Mouse (Mus musculus): ENCODE measurements around the gene Pphln1.
A peak's percentile ranks its signal among the peaks of the same experiment; 100 is the strongest.
"Not testable (repeated sequence)": the region's sequence is repeated elsewhere in the genome, so short reads cannot be mapped to it uniquely, and the experiment has no call there.

Pphln1 gene

DNA sequence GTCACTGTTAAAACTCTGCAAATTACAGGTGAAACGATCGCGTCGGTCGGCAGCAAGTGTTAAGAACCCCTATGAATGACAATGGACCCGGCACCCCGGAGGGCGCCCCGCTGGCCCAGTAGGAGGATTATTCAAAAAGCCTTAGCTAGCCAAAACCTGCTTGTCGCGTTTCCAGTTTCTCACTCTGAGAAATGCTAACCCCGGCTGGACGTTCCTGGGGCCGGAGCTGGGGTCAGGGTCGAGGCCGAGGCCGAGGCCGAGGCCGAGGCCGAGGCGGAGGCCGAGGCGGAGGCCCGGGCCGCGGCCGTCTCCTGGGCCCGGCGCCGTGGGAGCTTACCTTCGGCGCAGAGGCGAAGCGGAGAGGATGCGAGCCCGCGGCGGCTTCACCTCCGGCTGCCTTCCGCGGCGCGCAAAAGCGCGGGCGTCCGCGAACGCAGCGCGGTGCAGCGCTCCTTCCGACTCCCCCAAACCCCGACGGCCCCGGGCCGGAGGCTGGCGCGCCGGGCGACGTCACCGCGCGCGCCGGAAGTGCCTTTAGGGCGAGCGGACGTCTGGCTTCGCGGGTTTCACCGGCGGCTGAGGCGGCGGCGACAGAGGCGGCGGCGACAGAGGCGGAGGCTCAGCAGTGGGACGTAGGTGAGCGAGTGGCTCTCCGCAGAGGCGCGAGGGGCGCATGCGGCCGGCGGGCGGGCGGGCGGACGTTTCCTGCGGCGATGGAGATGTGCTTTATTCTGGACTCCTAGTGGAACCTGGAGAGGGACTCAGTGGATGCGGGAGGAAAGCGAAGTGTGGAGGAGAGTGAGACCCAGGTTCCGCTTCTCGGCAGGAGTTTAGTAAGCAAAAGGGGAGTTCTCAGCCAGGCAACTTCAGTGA, at the start of gene Pphln1, which contains the start of gene Zcrb1:
Pphln1 (plus strand) TSS at position 525 of the 873 bp plus-strand sequence.
Zcrb1 (minus strand) TSS at position 509 of the 873 bp plus-strand sequence.
- peak; percentile 90 for DNase-seq (ENCODE audit: extremely low spot score, low spot score)

DNA sequence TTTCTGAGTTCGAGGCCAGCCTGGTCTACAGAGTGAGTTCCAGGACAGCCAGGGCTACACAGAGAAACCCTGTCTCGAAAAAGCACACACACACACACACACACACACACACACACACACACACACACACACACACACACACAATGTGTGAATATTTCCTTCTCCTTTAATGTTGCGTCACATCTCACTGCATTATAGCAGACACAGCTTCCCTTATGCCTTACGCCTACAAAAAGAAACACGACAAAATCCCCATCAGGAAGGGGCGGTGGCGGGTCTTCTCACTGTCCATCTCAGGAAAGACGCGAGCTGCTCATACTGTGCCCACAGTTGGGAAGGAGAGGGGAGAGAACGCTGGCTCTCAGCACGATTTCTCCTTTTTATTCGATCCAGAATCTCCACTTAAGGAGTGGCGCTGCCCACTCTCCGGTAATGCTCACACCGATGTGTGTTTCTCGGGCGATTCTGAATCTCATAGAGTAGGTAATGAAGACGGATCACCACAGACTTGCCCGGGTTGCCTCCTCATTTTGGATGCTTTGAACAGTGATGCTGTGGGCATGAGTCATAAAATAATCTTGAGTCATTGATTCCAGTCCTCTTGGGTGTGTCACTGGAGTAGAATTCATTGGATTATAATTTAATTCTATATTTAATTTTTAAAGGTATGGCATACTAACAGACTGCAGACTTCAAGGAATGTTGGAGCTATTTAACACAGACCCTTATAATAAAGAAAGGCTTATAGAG, 39.6 kb upstream of the Pphln1 start:
- no peak for DNase-seq (ENCODE audit: extremely low spot score, low spot score)

DNA sequence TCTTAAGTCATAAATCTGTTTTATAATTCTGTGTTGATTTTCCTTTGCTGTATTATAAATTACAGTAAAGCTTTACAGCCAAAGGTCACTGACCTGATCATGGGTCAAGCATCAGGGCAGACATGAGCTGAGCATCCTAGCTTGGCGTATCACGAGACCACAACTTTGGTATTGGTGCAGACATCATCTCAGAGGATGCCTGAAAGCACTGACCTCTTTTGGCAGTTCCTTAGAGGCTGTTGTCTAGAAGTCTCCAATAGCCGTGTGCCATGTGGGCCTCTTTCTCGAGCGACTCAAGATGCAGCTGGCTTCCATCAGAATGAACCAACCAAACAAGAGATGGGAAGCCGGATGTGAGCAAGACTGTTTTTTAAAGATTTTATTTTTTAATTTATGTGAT, 32.6 kb upstream of the Pphln1 start:
- DNase-seq (ENCODE audit: extremely low spot score, low spot score), result no peak

DNA sequence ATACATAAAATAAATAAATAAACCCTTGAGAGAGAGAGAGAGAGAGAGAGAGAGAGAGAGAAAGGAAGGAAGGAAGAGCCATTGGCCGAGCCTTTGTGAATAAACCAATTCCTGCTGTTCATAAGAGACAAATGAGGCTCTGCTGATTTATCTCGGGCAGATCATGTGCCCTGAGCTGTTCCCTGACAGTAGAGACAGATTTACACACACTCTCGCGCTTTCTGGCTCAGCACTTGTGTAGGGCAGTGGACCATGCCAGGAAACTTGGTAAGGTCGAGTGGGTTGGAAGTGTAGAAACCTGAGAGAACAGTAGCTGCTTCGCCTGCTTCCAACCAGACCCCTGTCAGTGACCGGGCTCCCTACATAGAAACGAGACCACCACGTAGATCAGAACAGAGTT, 29.6 kb upstream of the Pphln1 start:
- DNase-seq (ENCODE audit: extremely low spot score, low spot score), result no peak

DNA sequence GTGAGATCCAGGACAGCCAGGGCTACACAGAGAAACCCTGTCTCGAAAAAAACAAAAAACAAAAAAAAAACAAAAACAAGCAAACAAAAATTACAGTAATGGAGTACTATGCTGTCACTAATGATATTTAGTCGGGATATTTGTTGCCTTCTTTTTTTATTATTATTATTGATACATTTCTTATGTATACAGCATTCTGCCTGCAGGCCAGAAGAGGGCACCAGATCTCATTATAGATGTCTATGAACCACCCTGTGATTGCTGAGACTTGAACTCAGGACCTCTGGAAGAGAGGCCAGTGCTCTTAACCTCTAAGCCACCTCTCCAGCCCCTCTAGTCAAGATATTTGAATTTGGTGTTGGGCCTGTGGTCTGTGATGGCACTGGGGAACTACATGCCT, 26.3 kb upstream of the Pphln1 start:
- DNase-seq (ENCODE audit: extremely low spot score, low spot score), result no peak

DNA sequence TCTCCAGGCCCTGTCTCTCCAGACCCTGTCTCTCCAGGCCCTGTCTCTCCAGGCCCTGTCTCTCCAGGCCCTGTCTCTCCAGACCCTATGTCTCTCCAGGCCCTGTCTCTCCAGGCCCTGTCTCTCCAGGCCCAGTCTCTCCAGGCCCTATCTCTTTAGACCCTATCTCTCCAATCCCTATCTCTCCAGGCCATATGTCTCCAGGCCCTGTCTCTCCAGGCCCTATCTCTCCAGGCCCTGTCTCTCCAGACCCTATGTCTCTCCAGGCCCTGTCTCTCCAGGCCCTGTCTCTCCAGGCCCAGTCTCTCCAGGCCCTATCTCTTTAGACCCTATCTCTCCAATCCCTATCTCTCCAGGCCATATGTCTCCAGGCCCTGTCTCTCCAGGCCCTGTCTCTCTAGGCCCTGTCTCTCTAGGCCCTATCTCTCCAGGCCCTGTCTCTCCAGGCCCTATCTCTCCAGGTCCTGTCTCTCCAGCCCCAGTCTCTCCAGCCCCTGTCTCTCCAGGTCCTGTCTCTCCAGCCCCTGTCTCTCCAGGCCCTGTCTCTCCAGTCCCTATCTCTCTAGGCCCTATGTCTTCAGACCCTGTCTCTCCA, 25.5 kb upstream of the Pphln1 start:
- DNase-seq (ENCODE audit: extremely low spot score, low spot score), result not testable (repeated sequence)

DNA sequence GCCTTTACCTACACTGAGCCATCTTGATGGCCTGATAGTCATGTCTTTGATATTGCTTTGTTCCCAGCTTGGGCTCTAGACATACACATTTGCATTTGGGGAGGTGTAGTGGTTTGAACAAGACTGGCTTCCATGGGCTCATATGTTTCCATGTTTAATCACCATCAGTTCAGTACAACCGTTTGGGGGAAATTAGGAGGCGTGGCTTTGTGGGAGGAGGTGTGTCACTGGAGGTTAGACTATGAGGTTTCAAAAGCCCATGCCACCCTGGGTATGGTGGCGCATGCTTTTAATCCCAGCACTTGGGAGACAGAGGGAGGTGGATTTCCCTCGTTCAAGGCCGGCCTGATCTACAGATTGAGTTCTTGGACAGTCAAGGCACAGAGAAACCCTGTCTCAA, 22.5 kb upstream of the Pphln1 start:
- no peak for DNase-seq (ENCODE audit: extremely low spot score, low spot score)

DNA sequence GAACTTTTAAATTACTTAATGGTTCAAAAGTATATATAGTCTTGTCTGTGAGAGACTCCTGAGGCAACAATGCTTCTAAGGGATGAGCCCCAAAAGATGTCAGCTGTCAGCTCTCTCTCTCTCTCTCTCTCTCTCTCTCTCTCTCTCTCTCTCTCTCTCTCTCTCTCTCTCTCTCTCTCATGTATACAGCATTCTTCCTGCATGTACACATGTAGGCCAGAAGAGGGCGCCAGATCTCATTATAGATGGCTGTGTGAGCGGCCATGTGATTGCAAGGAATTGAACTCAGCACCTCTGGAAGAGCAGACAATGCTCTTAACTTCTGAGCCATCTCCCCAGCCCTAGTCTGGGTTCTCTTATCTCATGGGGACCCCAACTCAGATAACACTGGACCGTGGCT, 19.0 kb upstream of the Pphln1 start:
- no peak for DNase-seq (ENCODE audit: extremely low spot score, low spot score)

DNA sequence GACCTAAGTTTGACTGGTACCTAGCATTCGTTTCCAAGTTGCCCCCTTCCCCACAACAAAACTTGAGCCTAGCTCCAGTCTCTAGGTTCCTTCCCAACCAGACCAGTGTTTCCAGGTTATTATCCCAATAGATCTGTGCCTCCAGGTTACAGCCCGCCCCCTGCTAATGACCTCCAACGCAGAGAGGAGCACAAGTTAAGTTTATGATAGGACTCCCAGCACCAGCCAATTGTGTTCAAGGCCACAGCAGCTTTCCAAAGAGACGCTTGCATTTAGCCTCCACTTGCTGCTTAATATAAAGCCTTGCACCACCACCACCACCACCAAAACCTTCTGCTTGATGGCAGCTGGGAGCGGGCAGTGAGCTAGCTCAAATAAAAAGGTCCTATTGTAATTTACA, 16.8 kb upstream of the Pphln1 start:
- DNase-seq (ENCODE audit: extremely low spot score, low spot score), result no peak

DNA sequence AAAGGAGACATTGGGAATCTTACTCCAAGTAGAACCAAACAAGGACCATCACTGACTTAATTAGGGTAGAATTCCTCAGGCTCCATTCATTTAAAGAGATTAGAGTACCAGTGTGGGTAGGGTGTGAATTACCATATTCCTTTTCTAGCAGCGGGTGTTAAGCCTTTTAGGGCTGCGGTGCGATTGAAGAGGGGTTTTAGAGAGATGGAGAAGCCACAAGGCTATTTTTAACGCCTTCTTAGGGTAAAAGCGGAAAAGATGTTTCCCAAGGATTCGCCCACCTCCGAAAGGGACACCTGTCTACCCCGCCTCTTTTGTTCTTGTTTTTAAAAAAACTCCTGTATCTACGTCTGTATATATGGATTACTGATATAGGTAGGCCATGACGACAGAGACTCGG, 881 bp upstream of the Pphln1 start:
- DNase-seq (ENCODE audit: extremely low spot score, low spot score), result no peak

DNA sequence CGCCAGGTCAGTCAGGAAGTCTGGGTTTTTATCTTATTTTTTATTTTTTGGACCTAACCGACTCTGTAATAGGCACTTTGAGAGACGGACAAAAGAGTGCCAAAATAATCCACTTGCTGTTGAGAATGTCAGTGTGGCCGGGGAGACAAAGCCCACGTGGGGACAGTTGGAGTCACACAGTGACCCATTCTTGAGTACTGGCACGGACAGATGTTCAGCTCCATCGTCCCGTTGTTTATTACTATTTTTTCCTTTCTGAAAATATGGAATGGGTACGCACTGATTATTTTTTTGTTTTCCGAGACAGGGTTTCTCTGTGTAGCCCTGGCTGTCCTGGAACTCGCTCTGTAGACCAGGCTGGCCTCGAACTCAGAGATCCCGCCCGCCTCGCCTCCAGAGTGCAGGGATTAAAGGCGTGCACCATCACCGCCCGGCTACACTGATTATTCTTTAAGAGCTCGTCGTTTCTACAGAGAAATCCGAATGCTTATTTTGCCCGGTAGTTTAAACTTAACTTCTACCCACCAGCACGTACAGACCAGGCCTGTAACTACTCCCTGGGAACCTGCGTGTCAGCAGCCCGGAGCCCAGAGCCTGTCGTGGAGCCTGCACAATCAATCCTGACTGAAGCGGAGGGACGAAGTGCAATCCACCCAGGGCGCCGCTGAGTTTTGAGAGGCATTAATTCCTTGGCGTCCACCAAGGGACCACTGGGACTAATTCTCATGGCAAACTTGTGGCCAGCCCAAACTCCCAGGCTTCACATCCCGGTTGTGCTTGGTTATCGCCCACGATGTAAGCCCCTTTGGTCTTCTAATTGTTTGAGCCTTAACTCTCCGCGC, 770 bp downstream of the Pphln1 start:
- DNase-seq (ENCODE audit: extremely low spot score, low spot score), result peak; percentile 43

DNA sequence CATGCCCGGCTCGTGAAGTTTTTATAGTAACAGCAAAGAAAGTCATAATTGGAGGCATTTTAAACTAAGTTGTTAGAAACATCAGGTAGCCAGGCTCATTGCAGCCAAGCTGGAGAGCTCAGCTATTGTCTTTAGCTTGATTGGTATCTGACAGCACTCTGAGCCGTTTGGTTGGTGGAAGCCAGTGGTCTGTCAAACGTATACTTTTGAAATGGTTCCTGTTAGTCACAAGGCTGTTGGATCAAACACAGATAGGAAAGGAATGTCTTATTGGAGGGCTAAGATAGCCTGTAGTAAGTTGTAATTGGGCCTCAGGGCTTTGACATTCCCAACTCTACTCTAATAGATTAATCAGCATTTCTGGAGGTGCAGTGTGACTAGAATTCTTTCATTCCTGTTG, 3.3 kb downstream of the Pphln1 start:
- no peak for DNase-seq (ENCODE audit: extremely low spot score, low spot score)

DNA sequence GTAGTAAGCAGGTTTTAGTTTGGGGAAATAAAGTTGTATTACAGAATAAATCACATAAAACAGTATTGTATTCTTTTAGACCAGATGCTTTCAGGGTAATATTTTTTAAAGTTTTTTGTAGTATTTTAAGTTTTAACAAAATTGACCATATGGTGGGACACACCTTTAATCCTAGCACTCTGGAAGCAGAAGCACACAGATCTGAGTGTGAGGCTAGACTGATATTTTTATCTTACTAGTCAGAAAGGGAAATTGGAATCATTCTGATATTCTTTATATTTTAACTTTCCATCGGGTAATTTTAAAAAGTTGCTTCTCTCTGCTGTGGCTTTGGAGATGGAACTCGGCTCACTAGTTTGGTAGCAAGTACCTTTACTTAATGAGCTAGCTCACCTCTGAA, 4.6 kb downstream of the Pphln1 start:
- DNase-seq (ENCODE audit: extremely low spot score, low spot score), result no peak

DNA sequence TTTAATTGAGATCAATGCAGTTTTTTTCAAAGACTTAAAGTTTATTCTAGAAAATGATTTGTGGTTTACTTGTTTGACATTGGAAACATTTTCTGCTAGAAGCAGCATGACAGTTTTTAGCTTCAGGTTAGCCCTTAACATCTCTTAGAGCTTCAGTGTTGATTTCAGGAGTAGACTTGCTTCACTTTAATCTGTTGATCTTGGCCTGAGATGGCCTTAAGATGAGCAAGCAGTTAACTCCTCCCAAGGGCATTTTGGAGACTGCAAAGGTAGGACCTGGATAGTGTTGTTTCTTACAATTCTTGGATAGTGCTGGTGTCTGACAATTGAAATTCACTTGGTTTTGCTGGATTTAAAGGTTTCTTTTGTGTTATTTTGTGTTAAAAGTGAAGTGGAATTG, 6.7 kb downstream of the Pphln1 start:
- no peak for DNase-seq (ENCODE audit: extremely low spot score, low spot score)

DNA sequence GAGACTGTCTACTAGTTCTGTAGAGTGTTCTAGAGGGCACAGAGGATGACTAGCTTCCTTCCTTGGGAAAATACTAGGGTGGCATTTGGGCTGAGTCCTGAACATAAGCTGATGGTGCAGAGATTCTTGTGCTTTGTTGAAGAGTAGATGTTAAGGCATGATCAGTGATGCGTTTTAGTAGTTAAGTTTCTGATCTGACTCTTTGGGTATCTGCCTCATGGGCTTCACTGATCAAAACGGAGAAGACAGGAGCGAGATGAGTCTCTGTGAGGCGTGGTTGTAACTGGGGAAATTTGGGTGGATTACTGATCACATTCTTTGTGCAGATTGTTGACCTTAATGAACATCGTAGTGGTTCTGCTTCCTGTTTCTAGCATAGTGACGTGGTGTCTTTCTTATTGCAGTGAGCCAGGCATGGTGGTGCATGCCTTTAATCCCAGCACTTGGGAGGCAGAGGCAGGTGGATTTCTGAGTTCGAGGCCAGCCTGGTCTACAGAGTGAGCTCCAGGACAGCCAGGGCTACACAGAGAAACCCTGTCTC, 7.4 kb downstream of the Pphln1 start:
- DNase-seq (ENCODE audit: extremely low spot score, low spot score), result no peak

DNA sequence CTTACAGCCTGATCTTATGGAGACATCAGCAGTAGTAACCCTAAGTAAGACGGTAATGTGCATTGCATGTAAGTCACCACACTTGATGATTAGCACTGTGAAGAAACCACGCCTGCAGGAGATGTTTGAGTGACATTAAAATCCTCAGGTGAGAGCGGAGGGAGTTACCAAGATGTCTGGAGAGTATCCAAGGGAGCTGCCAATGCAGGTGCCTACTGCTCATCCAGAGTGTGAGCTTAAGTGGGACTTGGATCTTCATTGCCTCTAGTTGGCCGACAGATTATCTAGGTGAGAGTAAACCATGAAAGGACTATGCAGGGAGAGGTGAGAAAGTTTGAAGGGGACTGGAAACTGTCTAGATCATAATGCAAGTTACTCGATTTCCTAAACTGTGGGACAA, 8.3 kb downstream of the Pphln1 start:
- no peak for DNase-seq (ENCODE audit: extremely low spot score, low spot score)

DNA sequence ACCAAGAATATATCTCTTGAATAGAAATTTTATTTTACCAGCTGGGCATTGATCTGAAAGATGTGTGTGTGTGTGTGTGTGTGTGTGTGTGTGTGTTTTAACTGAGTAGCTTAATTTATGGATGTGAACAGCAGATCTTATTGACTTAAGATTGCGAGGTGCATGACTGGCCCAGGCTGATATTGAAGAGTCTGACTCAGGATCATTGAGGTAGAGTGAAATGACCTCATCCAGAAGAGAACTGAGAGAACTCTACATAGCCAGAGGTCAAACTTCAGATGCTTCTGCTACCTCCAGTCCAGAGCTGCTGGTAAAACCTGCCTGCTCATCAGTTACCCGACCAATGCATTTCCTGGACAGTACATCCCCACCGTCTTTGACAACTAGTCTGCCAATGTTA, 14.3 kb downstream of the Pphln1 start:
- DNase-seq (ENCODE audit: extremely low spot score, low spot score), result no peak

DNA sequence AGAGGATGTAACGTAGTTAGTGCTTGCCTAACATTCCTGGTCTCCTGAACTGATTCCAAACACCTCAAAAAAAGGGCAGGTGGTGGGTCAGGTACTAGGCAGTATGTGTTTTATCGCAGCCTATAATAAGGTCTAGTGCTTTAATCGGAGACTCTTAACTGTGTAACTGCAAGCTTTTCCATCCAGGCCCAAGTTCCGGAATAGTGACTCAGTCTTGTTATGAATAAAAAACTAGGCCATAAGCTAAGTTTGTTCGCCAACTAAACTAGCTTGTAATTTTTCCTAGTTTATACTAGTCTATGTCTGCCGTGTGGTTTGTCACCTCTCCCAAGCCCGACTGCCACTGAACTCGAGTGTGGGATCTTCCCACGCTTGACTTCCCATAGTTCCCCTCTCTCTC, 16.3 kb downstream of the Pphln1 start:
- DNase-seq (ENCODE audit: extremely low spot score, low spot score), result no peak

DNA sequence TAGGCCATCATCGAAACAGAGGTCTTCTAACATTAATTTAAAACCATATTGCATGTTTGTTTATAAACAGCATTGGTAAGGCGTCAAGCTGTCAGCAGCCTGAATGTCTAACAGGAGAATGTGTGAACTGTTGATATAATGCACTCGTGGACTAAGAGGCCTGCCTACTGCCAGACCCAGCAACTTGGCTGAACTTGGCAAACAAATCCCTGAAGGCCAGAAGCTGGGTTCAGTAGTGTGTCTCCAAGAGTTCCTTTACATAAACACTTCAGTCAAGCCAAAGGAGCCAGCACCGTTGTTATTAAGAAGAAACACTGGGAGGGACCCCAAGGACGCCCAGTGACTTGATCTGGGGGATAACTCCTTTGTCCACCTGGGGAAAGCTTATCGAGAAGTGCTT, 18.1 kb downstream of the Pphln1 start:
- DNase-seq (ENCODE audit: extremely low spot score, low spot score), result no peak

DNA sequence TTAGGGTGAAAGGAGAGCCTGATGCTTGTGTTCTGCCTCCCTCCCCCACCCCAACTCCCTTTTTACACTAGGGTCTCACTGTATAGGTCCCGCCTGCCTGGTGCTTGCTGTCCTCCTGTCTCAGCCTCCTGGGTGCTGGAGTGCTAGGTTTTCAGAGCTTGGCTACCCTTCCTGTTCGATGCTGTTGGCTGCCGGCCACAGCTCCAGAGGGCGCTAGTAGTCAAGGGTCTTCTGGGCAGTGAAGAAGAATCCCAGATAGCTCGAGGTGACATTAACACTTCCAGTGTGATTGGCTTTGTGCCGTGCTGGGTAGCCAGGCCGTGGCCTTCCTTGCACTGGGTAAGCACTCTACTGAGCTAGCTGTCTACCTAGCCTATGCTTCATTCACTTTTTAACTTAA, 22.4 kb downstream of the Pphln1 start:
- DNase-seq (ENCODE audit: extremely low spot score, low spot score), result no peak

DNA sequence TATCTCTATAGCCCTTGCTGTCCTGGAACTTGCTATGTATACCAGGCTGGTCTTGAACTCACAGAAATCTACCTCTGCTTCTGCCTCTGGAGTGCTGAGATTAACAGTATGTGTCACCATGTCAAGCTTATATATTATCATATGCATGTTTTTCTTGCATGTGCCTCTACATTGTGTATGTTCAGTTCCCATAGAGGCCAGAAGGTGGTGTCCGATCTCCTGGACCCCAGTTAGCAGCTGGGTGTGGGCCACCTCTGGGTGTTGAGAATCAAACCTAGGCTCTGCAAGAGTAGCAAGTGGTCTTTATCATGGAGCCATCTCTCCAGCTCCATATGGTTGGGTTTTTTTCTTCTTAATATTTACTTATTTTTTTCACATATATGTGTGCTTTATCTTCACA, 24.4 kb downstream of the Pphln1 start:
- DNase-seq (ENCODE audit: extremely low spot score, low spot score), result no peak
